Mouse (Mus musculus): ENCODE measurements around the gene Vwa5b2.

Vwa5b2 gene

DNA sequence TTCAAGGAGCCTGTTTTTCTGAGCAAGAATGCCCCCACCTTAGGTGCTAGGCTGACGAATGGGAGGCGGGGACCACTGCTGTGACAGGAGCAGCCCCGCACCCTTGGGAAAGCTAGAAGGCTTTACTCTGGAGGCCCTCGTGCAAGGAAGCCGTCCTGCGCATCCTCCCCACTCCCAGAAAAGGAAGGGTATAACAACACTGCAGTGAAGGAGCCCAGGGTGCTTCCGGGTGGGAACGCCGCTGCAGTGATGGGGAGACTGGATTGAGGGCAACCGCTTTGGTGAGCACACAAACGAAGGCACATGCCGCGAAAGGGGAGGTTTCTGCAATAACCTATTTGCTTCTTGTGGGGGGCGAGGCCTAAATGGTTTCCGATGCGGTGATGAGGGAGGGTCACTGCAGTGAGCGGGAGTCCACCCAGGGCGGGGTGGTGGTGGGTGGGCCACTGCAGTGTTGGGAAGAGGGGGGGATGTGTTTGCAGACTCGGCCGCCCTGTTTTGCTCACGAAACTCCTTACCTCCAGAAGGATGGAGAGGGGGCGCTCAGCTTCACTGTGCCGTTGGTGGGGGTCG, at the start of gene Vwa5b2:
TSS of gene Vwa5b2 (plus strand) at position 106 of the 573 bp plus-strand sequence.
- peak; percentile 36 to 52 for DNase-seq (ENCODE audit: low spot score in 2 of 2)

DNA sequence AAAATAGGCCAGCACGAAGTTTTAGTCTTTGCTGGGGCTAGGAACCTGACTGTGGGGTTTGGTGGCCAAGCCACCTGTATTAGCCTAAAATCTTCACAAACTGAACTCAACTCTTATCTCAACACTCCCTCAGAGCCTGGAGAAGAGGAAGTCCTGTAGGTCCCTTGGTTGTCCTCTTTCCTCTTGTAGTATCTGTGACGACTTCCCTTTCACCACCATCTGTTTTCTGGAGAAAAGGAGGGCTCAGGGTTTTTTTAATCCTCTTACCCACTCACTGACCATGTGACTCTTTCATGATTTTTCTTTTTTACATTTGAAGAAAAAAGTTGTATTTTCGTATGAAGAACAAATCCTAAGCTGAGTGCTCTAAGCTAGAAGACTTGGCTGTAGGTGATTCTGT, 49.6 kb upstream of the Vwa5b2 start:
- DNase-seq (ENCODE audit: low spot score in 2 of 2) = no peak

DNA sequence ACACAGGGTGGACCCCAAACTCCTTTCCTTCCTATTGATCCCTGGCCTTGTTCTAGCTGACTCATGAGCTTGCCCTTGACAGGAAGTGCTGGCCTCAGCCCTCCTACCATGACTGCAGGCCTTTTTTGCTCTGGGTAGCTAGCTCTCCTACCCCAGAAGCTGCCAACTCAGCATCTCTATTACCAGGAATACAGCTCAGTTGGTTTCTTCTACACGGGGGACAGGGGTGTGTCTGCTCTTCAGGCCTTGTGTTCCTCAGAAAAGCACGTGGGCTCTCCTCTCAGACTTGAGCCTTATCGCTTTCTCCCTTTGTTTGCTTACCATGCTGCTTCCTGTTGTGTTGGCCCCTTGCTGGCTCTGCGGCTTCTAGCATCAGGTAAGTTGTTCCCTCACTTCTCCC, 48.8 kb upstream of the Vwa5b2 start:
- no peak for DNase-seq (ENCODE audit: low spot score in 2 of 2)

DNA sequence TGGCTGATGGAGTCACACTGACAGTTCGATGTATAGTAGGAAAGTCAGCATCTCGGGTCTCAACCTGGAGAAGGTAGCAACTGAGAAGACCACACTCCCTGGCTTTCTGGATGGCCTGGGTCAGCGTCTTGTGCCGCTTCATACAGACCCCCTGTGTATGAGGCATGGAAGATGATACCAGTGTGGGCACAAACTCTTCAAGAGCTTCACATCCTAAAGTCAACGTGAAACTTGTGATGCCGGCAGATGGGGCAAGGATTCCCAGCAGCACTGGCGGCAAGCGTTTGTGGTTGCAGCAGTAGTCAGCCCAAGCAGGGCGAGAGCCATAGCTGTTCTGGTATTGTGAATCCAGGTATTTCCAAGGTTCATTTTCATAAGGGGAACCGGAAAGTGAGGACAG, 43.6 kb upstream of the Vwa5b2 start:
- DNase-seq (ENCODE audit: low spot score in 2 of 2) = no peak

DNA sequence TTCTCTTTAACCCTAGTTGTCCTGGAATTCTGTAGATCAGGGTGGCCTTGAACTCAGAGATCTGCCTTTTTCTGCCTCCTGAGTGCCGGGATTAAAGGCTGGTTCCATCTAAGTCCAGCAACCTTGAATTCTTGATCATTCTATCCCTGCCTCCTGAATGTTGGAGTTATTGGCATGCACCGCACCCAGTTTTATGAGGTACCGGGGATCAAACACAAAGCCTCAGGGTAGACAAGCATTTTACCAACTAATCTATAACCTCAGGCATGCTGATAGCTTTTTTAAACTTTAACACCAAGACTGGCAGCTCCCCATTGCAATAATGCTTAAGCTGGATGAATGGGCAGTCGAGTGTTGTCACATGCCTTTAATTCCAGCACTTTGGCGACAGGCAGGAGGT, 41.8 kb upstream of the Vwa5b2 start:
- no peak for DNase-seq (ENCODE audit: low spot score in 2 of 2)

DNA sequence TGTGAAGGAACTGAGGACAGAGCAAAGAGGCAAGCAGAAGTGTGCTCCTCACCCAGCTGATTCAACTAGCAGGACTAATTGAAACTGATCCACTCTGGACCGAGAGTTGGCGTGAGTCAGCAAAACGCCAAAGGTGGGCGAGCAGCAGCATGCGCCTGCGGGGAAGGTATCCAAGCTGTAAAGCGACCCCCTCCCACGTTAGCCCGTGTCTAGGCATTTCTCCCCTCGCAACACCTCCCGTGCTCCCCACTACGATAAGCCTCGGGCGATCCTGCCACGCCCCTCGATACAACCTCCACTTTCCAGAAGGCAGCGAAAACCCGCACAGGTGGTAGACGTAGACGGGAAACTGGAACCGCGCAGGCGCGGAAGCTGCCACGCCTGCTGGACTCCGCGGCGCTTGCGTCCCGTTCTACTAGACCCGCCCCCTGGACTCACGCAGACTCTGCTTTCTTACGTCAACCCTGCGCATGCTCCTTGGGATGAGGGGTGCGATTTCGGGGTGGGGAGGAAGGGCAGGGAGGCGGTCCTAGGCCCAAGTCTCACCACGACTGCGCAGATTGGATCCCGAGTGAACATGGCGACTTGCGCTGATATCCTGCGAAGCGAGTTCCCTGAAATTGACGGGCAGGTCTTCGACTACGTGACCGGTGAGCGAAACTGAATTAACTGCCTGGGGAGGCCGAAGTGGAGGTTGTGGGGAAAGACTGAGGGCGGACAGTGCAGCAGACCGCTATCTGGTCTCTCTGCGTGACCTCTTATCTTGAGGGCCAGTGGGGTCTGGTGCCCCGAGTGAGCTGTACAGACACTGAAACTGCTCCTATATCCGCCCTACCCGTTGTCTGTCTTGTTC, 40.9 kb upstream of the Vwa5b2 start, which contains the start of gene Abcf3:
TSS of gene Abcf3 (plus strand) at position 482 of the 853 bp plus-strand sequence.
- DNase-seq (ENCODE audit: low spot score in 2 of 2) = peak; percentile 97 to 98

DNA sequence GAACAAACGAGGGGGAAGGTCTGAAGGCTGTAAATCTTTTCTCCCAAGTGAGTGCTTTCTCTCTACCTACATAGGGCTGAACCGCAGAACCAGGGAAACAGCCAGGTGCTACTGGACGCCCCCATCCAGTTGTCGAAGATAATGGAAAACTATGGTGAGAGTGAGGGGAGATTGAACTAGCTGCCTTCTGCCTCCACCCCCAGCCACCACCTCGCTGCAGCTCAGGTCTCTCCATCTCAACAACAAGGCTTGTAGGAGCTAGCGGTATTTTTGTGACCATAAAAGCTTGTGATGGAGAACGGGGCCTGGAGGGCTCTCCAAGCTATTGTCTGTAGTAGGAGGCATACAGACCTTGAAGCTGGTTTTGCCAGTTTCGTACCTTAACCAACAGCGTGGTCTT, 40.1 kb upstream of the Vwa5b2 start:
- DNase-seq (ENCODE audit: low spot score in 2 of 2) = no peak

DNA sequence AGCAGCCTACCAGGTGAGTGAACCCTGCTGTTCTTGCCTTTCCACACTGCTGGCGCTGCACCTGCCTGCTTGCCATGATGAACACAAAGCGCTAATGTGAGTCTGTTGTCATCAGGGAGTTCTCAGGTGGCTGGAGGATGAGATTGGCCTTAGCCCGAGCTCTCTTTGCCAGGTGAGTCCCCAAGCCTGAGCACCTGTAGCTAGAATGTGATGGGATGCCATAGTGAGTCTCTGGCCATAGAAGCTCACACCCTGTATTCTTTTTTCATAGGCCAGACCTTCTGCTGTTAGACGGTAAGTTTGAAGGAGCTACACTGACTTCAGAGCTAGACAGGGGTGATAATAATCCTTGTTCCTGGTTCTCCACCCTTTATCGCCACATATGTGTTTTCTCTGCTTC, 37.6 kb upstream of the Vwa5b2 start:
- no peak for DNase-seq (ENCODE audit: low spot score in 2 of 2)

DNA sequence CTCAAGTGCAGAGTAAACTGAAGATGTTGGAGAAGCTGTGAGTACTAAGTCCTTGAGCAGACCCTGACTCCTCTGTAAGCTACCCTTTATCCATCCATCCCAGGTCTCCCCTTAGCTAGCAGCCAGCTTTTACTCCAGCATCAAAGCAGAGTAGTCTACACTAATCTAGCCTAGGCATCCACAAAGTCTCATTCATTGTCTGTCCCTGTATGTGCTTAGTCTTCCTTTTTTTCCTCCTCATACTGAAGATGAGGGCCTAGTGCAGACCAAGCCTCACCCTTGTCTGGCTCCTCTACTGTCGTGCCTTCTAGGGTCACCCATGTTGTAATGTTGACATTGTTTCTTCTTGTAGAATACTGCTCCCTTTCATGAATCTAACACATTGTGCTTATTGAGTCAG, 36.7 kb upstream of the Vwa5b2 start:
- DNase-seq (ENCODE audit: low spot score in 2 of 2) = no peak

DNA sequence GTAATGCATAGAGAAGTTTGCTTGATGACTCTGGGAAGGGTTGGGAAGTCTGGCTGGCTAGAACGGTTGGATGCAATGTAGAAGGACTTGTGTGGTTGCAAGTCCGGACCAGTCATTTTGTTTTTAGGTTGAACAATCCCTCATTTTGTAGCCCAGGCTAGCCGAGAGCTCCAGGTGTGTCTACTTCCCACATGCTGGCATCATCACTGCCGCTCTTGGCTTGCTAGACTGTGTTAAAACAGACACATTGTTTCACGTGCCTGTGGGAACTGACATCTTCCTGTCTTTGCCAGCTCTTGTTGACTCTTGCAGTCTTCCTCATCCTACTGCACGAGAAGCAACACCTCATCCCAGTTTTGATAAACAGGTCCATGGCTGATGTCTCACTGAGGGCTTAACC, 34.3 kb upstream of the Vwa5b2 start:
- no peak for DNase-seq (ENCODE audit: low spot score in 2 of 2)

DNA sequence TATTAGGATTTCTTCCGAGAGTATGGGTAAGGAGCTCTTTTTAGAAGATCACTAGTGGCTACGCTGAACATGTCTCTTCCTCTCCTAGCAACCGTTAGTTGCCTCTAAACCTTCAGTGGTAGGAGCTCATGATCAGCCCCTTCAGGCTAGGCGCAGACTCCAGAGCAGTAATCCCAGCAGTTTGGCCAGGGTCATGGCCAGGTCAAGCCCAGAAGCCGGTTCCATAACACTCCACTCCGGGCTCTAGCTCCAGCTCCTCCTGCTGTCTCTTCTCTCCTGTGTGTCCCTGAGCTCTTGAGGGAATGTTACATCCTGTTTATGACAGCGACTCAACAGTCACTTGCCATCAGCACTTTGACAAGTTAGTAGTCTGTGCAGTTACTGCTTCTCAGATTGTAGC, 31.9 kb upstream of the Vwa5b2 start:
- no peak for DNase-seq (ENCODE audit: low spot score in 2 of 2)

DNA sequence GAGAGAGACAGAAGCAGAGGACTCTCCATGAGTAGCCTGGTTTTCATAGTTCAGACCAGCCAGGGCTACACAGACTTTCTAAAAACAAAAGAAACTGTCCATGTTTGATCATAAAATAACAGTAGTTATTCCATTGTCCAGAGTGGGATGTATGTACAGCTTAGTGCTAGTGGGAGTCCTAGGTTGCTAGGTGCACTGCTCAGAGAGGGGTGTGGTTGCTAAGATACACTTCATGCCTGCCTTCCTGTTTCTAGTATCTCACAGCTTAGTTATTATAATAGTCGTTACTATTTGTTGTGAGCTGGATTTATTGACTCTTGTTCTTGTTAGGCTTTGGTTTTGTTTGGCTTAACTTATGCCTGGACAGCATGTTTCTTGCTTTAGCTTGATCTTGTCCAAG, 24.2 kb upstream of the Vwa5b2 start:
- no peak for DNase-seq (ENCODE audit: low spot score in 2 of 2)

DNA sequence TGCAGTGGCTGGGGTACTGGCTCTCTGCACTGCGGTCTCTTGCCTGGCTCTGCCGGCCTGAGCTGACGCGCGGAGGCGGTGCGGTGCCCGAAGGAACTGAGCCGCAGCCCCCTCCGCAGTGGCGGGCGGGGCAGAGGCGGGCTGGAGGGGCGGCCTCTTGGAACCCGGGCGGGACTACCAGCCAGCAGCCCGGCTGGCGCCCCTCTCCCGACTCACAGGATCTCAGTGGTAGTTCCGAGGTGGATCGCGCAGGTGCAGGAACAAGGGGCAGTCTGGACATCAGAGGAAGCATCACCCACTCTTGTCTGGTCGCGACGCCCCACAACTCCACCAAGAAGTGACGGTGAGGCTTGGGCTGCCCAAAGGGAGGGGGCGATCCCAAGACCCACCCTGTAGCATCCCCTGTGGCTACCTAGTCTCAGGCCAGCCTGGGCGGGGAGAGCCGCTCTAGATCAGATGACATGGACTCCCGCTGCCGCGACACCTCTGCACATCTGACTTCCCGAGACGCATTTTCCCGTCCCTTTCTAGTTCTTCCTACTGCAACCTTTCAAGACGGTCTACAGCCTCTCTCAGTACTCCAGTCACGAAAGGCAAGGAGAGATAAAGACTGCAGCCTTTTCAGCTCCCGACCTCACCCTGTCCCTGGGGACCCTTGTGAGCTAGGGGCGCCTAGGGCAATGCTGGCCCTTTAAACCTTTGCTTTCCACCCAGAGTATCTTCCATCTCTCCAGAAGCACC, 838 bp downstream of the Vwa5b2 start:
- peak; percentile 54 to 66 for DNase-seq (ENCODE audit: low spot score in 2 of 2)

DNA sequence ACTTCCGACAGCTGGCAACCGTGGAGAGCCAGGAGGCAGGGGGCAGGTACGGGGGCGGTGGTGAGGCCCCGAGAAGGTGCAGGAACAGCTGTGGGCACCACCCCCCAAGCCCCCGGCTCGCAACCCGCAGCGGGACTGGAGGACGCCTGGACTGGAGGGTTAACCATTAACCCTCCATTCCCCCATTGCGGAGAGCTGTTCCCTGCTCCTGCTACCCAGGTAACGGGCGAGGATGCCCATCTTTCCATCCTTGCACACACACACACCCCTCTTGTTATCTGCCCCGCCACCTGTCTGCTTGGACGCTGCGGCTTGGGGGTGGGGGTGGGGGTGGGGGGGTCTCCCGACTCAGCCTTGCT, 1.4 kb downstream of the Vwa5b2 start:
- DNase-seq (ENCODE audit: low spot score in 2 of 2) = no peak

DNA sequence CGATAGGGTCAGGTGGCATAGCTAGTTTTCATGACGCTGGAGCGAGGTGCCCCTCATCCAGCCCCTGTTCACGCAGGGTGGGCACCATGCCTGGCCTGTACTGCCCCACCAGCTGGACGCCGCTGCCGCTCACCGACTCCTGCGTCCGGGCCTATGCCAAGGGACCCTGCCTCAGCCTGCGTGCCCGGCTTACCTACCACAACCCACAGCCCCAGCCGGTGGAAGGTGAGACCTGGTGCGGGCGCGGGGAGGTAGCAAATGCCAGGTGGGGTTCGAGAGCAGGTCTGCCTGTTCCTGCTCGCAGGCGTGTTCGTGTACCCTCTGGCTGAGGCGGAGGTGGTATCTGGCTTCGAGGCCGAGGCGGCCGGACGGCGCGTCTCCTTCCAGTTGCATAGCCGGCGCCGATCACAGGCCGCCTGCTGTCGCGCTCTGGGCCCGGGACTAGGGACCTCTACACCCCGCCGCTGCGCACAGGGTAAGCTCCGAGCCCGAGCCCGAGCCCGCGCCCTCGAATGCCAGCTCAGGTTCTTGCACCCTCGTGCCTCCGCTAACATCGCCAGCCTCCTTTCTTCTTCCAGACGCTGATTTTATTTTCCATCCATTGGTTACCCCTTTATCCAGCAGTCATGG, 1.9 kb downstream of the Vwa5b2 start:
- DNase-seq (ENCODE audit: low spot score in 2 of 2) = no peak

DNA sequence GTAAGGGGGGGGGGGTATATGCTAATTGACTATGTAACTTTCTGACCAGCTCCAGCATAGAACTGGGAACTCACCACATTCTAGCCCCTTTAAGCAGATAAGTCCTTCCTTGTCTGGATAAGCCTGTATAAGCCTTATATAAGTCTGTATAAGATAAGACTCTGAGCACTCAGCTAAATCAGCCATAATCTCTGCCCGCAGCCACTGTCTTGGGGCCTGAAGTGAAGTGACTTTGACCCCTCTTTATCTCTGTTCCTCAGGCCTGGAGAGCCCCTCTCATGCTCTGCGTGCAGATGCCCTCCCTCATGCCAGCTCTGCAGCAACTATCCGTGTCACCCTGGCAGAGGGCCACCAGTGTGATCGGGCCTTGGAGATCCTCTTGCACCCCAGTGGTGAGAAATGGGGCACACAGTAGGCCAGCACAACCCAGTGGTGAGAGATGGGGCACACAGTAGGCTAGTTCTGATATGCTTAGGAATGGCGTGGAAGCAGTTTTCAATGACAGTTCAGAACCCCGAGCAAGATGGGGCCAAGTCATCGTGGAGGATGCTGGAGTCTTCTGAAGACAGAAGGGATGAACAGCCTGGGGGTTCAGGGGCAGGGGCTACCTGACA, 5.9 kb downstream of the Vwa5b2 start:
- DNase-seq (ENCODE audit: low spot score in 2 of 2) = no peak

DNA sequence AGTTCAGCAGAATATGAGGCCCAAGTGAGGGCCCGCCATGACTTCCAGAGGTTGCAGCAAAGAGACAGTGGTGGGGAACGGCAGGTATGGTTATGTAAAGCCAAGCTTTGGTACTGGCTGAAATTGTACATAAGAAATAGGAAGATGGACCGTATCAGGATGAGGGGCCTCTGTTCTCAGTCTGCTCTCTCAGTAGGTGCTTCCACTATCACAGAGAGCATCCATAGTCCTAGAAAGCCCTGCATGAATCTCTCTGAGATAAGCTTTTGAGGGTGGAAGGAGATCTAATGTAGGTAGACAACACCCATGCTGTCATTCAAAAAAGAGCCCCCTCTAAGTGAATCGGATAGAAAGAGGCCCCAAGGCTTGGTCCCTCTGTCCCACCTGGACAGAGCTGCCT, 6.5 kb downstream of the Vwa5b2 start:
- no peak for DNase-seq (ENCODE audit: low spot score in 2 of 2)

DNA sequence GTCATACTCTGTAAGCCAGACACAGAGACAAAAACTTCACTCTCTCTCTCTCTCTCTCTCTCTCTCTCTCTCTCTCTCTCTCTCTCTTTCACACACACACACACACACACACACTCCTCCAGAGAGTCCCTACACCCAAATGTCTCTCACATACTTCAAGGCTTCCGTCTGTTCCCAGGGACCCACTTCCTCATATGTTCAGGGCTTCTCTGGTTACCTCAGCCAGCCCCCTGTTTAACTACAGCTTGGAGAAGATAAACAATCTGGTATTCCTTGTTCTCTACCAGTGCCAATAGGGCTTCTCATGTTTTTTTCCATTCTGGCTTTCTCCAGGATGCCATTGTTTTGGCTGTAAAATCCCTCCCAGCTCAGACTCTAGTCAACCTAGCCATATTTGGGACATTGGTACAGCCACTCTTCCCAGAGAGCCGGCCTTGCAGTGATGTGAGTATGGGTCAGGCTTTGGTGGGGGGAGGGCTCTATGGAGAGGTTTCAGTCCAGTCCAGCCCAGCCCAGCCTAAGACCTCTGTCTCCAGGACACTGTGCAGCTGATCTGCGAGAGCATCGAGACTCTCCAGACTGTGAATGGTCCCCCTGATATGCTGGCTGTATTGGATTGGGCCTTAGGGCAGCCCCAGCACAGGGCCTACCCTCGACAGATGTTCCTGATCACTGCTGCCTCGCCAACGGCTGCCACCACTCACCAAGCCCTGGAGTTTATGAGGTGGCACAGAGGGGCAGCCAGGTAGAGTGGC, 7.6 kb downstream of the Vwa5b2 start:
- no peak for DNase-seq (ENCODE audit: low spot score in 2 of 2)

DNA sequence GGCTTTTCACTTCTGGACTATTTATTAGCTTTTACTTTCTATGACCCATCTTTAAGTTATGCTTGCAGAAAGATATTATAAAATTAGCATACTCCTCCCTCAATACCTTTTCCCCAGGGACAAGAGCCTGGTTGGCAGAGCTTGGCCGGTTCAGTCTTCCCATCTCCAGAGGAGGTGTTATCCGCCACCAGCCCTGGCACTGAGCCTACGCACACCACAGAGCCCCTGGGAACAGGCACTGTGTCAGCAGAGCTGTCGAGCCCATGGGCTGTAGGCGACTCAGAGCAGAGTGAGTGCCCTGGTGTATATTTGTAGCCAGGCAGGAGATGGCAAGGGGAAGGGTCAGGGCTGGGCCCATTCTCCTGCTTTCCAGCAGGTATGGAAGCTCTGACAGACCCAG, 11.2 kb downstream of the Vwa5b2 start:
- DNase-seq (ENCODE audit: low spot score in 2 of 2) = no peak

DNA sequence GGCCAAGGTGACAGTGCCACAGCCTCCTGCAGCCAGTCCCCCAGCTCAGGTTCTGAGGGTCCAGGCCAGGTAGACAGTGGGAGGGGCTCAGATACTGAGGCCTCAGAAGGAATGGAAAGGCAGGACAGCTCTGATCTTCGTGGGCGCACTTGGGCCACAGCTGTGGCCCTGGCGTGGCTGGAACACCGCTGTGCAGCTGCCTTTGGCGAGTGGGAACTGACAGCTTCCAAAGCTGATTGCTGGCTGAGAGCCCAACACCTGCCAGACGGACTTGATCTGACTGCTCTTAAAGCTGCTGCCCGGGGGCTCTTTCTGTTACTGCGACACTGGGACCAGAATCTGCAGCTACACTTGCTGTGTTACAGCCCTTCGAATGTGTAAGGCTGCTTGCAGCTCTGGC, 15.4 kb downstream of the Vwa5b2 start:
- DNase-seq (ENCODE audit: low spot score in 2 of 2) = no peak
